Comparison of ENCODE assay signal across 20 mouse cellular contexts in the genomic region with DNA sequence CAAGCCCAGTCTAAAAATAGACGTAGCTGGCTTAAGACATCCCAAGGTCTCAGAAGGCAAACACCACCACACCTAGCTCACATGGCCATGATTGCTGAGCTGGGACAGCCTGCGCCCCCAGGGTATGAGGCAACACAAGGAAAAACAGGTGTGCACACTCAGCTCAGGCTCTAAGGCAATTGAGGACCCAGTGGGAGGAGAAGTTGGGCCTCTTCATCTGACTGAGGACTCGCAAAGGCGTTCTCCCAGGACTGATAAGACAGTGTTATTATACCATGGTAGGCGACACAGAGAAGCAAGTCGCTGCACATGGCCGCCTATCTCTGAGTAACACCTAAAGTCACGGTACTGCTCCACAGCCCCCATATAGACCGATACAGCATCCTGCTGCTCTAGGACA.
A peak's percentile ranks its signal among the peaks of the same experiment; 100 is the strongest.
DNase-seq lines count a peak whose midpoint lies in the region; ATAC-seq and TF ChIP-seq lines count a peak whose summit lies in the region.
"Had no signal": no experiment of that assay in that cellular context is flagged by ENCODE, and none has a peak within 500 bp of the region (broad histone marks: within the 10 kb centered on the region; RNA-seq: fewer than 3 reads in every experiment).

No protein-coding gene starts in this region.

- no peaks in the 10 kb centered on the region for H3K9me3 ChIP-seq in lung, postnatal 0 days (ENCODE audit: low read length)
- no peaks in the 10 kb centered on the region for H3K9me3 ChIP-seq in forebrain, embryonic 15.5 days
- H3K9me3 ChIP-seq: embryonic facial prominence, embryonic 15.5 days; forebrain, embryonic 10.5 days; hindbrain, embryonic 13.5 days; limb, embryonic 12.5 days; liver, embryonic 15.5 days; midbrain, embryonic 15.5 days; neural tube, embryonic 15.5 days had no signal

- H3K4me2 ChIP-seq in lung, postnatal 0 days (replicated peaks; ENCODE audit: low read depth, low read length), result no peak overlapping the region
- H3K4me2 ChIP-seq in forebrain, embryonic 15.5 days (replicated peaks), result no peak overlapping the region
- H3K4me2 ChIP-seq: embryonic facial prominence, embryonic 15.5 days; hindbrain, embryonic 13.5 days; limb, embryonic 12.5 days; liver, embryonic 15.5 days; midbrain, embryonic 15.5 days; neural tube, embryonic 15.5 days had no signal

- H3K4me3 ChIP-seq in lung, postnatal 0 days (ENCODE audit: low read depth, low read length), result no peak overlapping the region
- H3K4me3 ChIP-seq in forebrain, embryonic 15.5 days, result no peak overlapping the region
- H3K4me3 ChIP-seq: embryonic facial prominence, embryonic 15.5 days; forebrain, embryonic 10.5 days; hindbrain, embryonic 13.5 days; limb, embryonic 12.5 days; liver, embryonic 15.5 days; midbrain, embryonic 15.5 days; neural tube, embryonic 15.5 days had no signal

- TF ChIP-seq EP300 in lung, postnatal 0 days (IDR thresholded peaks at IDR 0.05), result no peak

- H3K27ac ChIP-seq in lung, postnatal 0 days (ENCODE audit: low read length), result no peak overlapping the region
- no peak overlapping the region for H3K27ac ChIP-seq in forebrain, embryonic 15.5 days (replicated peaks)
- H3K27ac ChIP-seq: embryonic facial prominence, embryonic 15.5 days; forebrain, embryonic 10.5 days; hindbrain, embryonic 13.5 days; limb, embryonic 12.5 days; liver, embryonic 15.5 days; midbrain, embryonic 15.5 days; neural tube, embryonic 15.5 days had no signal

- peak; percentile 70 for ATAC-seq in lung, postnatal 0 days
- ATAC-seq in megakaryocyte-erythroid progenitor cell, adult 5-6 weeks (replicated peaks; ENCODE audit: low FRiP score, low TSS enrichment, poor library complexity, severe bottlenecking), result peak; percentile 59
- no peak for ATAC-seq in forebrain, embryonic 15.5 days (replicated peaks)
- ATAC-seq: inflammation-experienced regulatory T-cells, adult 6 months; midbrain, embryonic 15.5 days had no signal

- 68% methylated on average over 9 of the region's 9 CpGs for WGBS in lung, postnatal 0 days
- 94% methylated on average over 9 of the region's 9 CpGs for WGBS in forebrain, embryonic 15.5 days

- H3K27me3 ChIP-seq in lung, postnatal 0 days (replicated peaks; ENCODE audit: insufficient read depth, low read length), result no peaks in the 10 kb centered on the region
- no peaks in the 10 kb centered on the region for H3K27me3 ChIP-seq in forebrain, embryonic 15.5 days
- H3K27me3 ChIP-seq: embryonic facial prominence, embryonic 15.5 days; hindbrain, embryonic 13.5 days; limb, embryonic 12.5 days; liver, embryonic 15.5 days; midbrain, embryonic 15.5 days; neural tube, embryonic 15.5 days had no signal

- H3K4me1 ChIP-seq in lung, postnatal 0 days (ENCODE audit: insufficient read depth, low read depth, low read length), result no peaks in the 10 kb centered on the region
- peaks cover 9% of the 10 kb centered on the region; the same call in 1 of the 2 replicates for H3K4me1 ChIP-seq in forebrain, embryonic 15.5 days
- H3K4me1 ChIP-seq: embryonic facial prominence, embryonic 15.5 days; liver, embryonic 15.5 days had no signal

- TF ChIP-seq CTCF in lung, postnatal 0 days (IDR thresholded peaks at IDR 0.05), result no peak

- no peaks in the 10 kb centered on the region for H3K36me3 ChIP-seq in lung, postnatal 0 days (ENCODE audit: insufficient read depth, low read length)
- H3K36me3 ChIP-seq in forebrain, embryonic 15.5 days, result no peaks in the 10 kb centered on the region
- H3K36me3 ChIP-seq: embryonic facial prominence, embryonic 15.5 days; forebrain, embryonic 10.5 days; hindbrain, embryonic 13.5 days; limb, embryonic 12.5 days; liver, embryonic 15.5 days; midbrain, embryonic 15.5 days; neural tube, embryonic 15.5 days had no signal

- peak; percentile 25 for DNase-seq in adrenal gland, postnatal 14 days
- no peak for DNase-seq in adrenal gland, postnatal 25 days
- DNase-seq in lung, postnatal 0 days (ENCODE audit: low spot score), result peak; percentile 55
- DNase-seq in lung, postnatal 14 days, result no peak
- peak; percentile 83 for DNase-seq in ZHBTc4 (ENCODE audit: low read depth, low spot score)
- no peak for DNase-seq in embryo, embryonic 10.5 days (ENCODE audit: low spot score)
- DNase-seq: cerebellum, adult 11 months; cerebellum, postnatal 10 days; gastrocnemius, postnatal 25 days; lung, postnatal 10 days had no signal

- no peak overlapping the region for H3K9ac ChIP-seq in lung, postnatal 0 days (replicated peaks; ENCODE audit: low read depth)
- no peak overlapping the region for H3K9ac ChIP-seq in forebrain, embryonic 15.5 days (replicated peaks)
- H3K9ac ChIP-seq: embryonic facial prominence, embryonic 15.5 days; hindbrain, embryonic 13.5 days; limb, embryonic 12.5 days; liver, embryonic 15.5 days; midbrain, embryonic 15.5 days; neural tube, embryonic 15.5 days had no signal

Comparison
In these comparisons a context has a peak if more than half of its experiments do, and no peak if none do; other contexts are left out.
1. DNase-seq: peak in adrenal gland, postnatal 14 days (single experiment), lung, postnatal 0 days (single experiment) and ZHBTc4 (single experiment); none in adrenal gland, postnatal 25 days (single experiment), lung, postnatal 14 days (single experiment) and embryo, embryonic 10.5 days (single experiment).